Mouse (Mus musculus) forebrain, embryonic 11.5 days (tissue): ENCODE results near the gene Prkch. TPM values are rescaled to one million over a fixed set of nuclear protein-coding genes. Genes with fewer than 3 reads are reported as not detected.

Experiments used
- ATAC-seq: fragments of 200-750 bp; cut with Nextera tagmentation; replicated peaks from 2 replicates; pipeline ENCODE4 v1.8.0; 2017; ENCODE audit warnings: moderate TSS enrichment; ENCODE audit not compliant: low FRiP score
- DNase-seq: peaks from one replicate; pipeline ENCODE4 v3.0.0-alpha.2; 2017; ENCODE audit warnings: low spot score
- H3K27ac ChIP-seq: fragments of 300-500 bp; sonication (generic); 2 replicates; pipeline ENCODE4 v1.5.1; 2014; ENCODE audit warnings: low read depth, low read length
- H3K27me3 ChIP-seq: fragments of 300-500 bp; sonication (generic); 2 replicates; pipeline ENCODE4 v1.6.1; 2014; ENCODE audit warnings: mild to moderate bottlenecking, low read length, mixed read lengths; ENCODE audit not compliant: control insufficient read depth, insufficient read depth
- H3K36me3 ChIP-seq: fragments of 300-500 bp; sonication (generic); 2 replicates; pipeline ENCODE4 v1.6.1; 2014; ENCODE audit warnings: mild to moderate bottlenecking, low read length, moderate library complexity, mixed read lengths; ENCODE audit not compliant: control insufficient read depth, insufficient read depth
- H3K4me1 ChIP-seq: fragments of 300-500 bp; sonication (generic); replicated peaks from 2 replicates; pipeline ENCODE4 v1.6.1; 2014; ENCODE audit warnings: low read length, mixed read lengths; ENCODE audit not compliant: control insufficient read depth, insufficient read depth
- H3K4me2 ChIP-seq: fragments of 300-500 bp; sonication (generic); 2 replicates; pipeline ENCODE4 v1.6.1; 2014; ENCODE audit warnings: low read depth, mild to moderate bottlenecking, low read length, moderate library complexity, mixed read lengths; ENCODE audit not compliant: severe bottlenecking
- H3K4me3 ChIP-seq: fragments of 300-500 bp; sonication (generic); 2 replicates; pipeline ENCODE4 v1.5.1; 2014; ENCODE audit warnings: low read depth, low read length
- H3K9ac ChIP-seq: fragments of 300-500 bp; sonication (generic); 2 replicates; pipeline ENCODE4 v1.6.1; 2014; ENCODE audit warnings: low read length
- H3K9me3 ChIP-seq: fragments of 300-500 bp; sonication (generic); 2 replicates; pipeline ENCODE4 v1.6.1; 2016; ENCODE audit warnings: low read length, mixed read lengths; ENCODE audit not compliant: control insufficient read depth
- WGBS: fragments of 180-500 bp; shearing (Covaris S2); extraction: QIAGEN DNeasy Blood & Tissue Kit; methylation state at CpG from one replicate; pipeline ENCODE4 v1.1.7; 2014; 5-methylcytosine and 5-hydroxymethylcytosine counted together
- polyA plus RNA-seq: library from polyadenylated mRNA; unstranded; fragments of >200 nt; fragmentation: Nextera tagmentation; extraction: Ambion mirVana; gene quantifications from 2 replicates; pipeline ENCODE4 v1.2.1, GENCODE M21; 2014

Gene Prkch
- polyA plus RNA-seq, 1 experiment from 2014 or later: 5.6 TPM

DNA sequence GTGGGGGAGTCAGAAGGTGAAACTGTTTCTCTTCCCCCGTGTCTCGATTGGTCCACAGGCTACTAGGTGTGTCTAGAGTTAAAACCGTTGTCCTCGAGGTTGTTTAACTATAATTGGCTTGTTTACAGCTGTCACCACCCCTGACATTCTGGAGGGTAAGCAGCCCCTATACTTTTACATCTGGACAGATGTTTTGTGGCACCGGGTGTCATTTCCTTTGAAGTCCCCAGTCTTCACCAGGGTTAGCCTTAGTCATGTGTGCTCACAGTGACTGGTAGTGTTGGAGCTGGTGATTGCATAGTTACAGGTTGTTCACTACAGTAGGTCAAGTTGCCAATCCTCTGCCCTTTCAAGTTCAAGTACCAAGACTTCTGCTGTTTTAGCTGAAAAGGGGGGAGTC is 126.2 kb downstream of the Prkch start:
- Histone ChIP-seq H3K4me1 (no peaks in the 10 kb centered on the region), H3K4me3 (no peak overlapping the region), H3K9ac (no peak overlapping the region), H3K4me2 (no peak overlapping the region), H3K9me3 (no peaks in the 10 kb centered on the region), H3K27ac (no peak overlapping the region), H3K27me3 (no peaks in the 10 kb centered on the region), H3K36me3 (no peaks in the 10 kb centered on the region)
- DNase-seq: no peak
- WGBS: 86% methylated on average over 5 of the region's 5 CpGs
- no peak for ATAC-seq

GRCm38 (mm10) chr12:73712122-73712521 is 127.5 kb downstream of the Prkch start:
- no peaks in the 10 kb centered on the region for H3K9me3 ChIP-seq
- no peaks in the 10 kb centered on the region for H3K4me1 ChIP-seq
- ATAC-seq: no peak
- no peaks in the 10 kb centered on the region for H3K27me3 ChIP-seq
- H3K36me3 ChIP-seq: no peaks in the 10 kb centered on the region
- 48% methylated on average over 6 of the region's 6 CpGs for WGBS
- H3K9ac ChIP-seq: no peak overlapping the region
- no peak overlapping the region for H3K27ac ChIP-seq
- DNase-seq: no peak
- H3K4me2 ChIP-seq: no peak overlapping the region
- H3K4me3 ChIP-seq: no peak overlapping the region

GRCm38 (mm10) chr12:73714589-73714988 is 130.0 kb downstream of the Prkch start:
- Histone ChIP-seq H3K27me3 (no peaks in the 10 kb centered on the region), H3K4me2 (no peak overlapping the region), H3K36me3 (no peaks in the 10 kb centered on the region), H3K4me1 (no peaks in the 10 kb centered on the region), H3K27ac (no peak overlapping the region), H3K4me3 (no peak overlapping the region), H3K9ac (no peak overlapping the region), H3K9me3 (no peaks in the 10 kb centered on the region)
- no peak for ATAC-seq
- 94% methylated on average over 5 of the region's 5 CpGs for WGBS
- no peak for DNase-seq

- H3K27me3 ChIP-seq: no peaks in the 10 kb centered on the region
- no peak overlapping the region for H3K9ac ChIP-seq
- WGBS: 94% methylated on average over 2 of the region's 2 CpGs
- ATAC-seq (no peak), DNase-seq (no peak)
- no peak overlapping the region for H3K4me2 ChIP-seq
- H3K36me3 ChIP-seq: no peaks in the 10 kb centered on the region
- H3K4me3 ChIP-seq: no peak overlapping the region
- H3K9me3 ChIP-seq: no peaks in the 10 kb centered on the region
- H3K4me1 ChIP-seq: no peaks in the 10 kb centered on the region
- no peak overlapping the region for H3K27ac ChIP-seq
Observed at GRCm38 (mm10) chr12:73715331-73715730, 130.7 kb downstream of the Prkch start.

DNA sequence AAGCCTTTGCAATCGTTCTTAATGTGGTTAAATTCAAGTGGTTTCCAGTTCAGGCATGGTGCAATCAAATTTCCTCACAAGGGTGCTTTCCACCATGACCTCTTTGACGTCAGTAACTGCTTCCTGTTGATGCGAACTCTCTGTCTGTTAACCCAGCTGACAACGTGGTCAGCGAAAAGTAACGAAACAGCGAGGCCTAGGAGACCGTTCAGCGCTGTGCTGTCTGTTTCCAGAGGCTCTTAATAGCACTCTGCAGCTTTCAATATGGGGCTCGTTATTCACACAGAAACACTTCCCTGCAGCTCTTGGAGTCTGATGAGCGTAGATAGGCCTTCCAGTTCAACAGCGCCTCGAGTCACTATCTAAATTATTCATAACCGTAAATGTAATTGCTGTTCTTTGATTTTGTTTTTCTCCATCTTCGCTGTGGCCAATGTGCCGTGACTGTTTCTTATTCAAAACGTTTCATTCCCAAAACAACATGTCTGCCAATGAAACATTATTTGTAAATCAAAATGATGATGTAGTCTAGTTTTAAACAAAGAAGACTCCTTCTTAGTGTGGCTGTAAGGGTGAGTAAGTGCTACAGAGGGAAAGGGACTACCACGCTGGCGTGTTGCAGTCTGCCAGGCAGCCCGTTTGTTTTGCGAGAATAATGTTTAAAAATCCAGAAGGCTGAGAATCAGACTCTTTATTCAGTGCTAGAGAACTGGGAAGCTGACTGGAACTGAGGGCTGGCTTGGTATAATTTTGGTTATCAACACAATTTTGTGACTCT is 131.5 kb downstream of the Prkch start:
- no peaks in the 10 kb centered on the region for H3K9me3 ChIP-seq
- H3K27ac ChIP-seq: no peak overlapping the region
- no peaks in the 10 kb centered on the region for H3K4me1 ChIP-seq
- WGBS: 80% methylated on average over 21 of the region's 21 CpGs
- H3K4me3 ChIP-seq: no peak overlapping the region
- no peaks in the 10 kb centered on the region for H3K36me3 ChIP-seq
- H3K4me2 ChIP-seq: no peak overlapping the region
- H3K9ac ChIP-seq: no peak overlapping the region
- H3K27me3 ChIP-seq: no peaks in the 10 kb centered on the region
- DNase-seq: no peak
- ATAC-seq: no peak

DNA sequence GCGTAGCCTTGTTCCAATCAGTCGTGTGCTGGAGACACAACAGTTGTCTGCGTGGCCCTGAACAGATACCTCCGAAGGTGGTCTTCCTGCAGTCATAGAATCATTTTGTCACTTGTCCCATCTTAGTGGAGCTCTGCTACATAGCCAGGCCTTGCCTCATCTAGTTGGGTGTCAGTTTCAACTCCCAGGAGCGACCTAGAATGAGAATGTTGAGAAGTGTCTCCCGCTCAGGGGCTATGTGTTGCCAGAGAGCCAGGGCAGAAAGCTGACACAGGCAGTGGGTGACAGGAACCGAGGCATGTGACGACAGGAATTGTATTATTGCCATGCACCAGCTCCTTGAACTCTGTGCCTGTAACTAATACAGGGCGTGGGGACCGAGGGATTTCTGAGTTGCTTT is 133.4 kb downstream of the Prkch start:
- Histone ChIP-seq H3K4me3 (no peak overlapping the region), H3K4me1 (no peaks in the 10 kb centered on the region), H3K9me3 (no peaks in the 10 kb centered on the region), H3K9ac (no peak overlapping the region), H3K36me3 (no peaks in the 10 kb centered on the region), H3K27me3 (no peaks in the 10 kb centered on the region), H3K4me2 (no peak overlapping the region), H3K27ac (no peak overlapping the region)
- ATAC-seq (no peak), DNase-seq (no peak)
- 89% methylated on average over 10 of the region's 10 CpGs for WGBS

GRCm38 (mm10) chr12:73719816-73720215 is 135.2 kb downstream of the Prkch start:
- Histone ChIP-seq H3K9ac (no peak overlapping the region), H3K27ac (no peak overlapping the region), H3K36me3 (no peaks in the 10 kb centered on the region), H3K4me2 (no peak overlapping the region), H3K4me1 (no peaks in the 10 kb centered on the region), H3K9me3 (no peaks in the 10 kb centered on the region), H3K27me3 (no peaks in the 10 kb centered on the region), H3K4me3 (no peak overlapping the region)
- DNase-seq (no peak), ATAC-seq (no peak)

DNA sequence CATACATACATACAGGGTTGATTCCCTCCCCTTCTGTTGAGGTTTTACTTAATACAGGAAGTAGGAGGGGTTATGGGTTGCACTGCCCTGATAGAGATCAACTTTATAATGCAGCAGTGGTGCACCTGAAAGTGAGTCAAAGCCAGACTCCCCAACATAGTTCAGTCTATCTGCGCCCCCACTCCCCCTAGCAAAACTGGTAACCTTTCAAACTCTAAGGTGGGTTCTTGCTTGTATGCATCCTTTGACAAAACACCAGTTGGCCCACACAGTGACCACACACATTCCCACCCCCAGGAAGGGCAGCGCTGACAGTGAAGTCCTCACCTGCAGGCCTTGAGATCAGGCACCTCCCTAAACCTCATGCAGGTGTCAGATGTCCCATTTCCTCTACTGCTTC is 135.9 kb downstream of the Prkch start:
- DNase-seq (no peak), ATAC-seq (no peak)
- H3K4me3 ChIP-seq: no peak overlapping the region
- no peaks in the 10 kb centered on the region for H3K36me3 ChIP-seq
- H3K27me3 ChIP-seq: no peaks in the 10 kb centered on the region
- H3K4me1 ChIP-seq: no peaks in the 10 kb centered on the region
- H3K9me3 ChIP-seq: no peaks in the 10 kb centered on the region
- no peak overlapping the region for H3K27ac ChIP-seq
- WGBS: 90% methylated on average over 2 of the region's 2 CpGs
- no peak overlapping the region for H3K4me2 ChIP-seq
- H3K9ac ChIP-seq: no peak overlapping the region

- DNase-seq (no peak), ATAC-seq (no peak)
- Histone ChIP-seq H3K9me3 (no peaks in the 10 kb centered on the region), H3K4me2 (no peak overlapping the region), H3K4me3 (no peak overlapping the region), H3K9ac (no peak overlapping the region), H3K27ac (no peak overlapping the region), H3K27me3 (no peaks in the 10 kb centered on the region), H3K36me3 (no peaks in the 10 kb centered on the region), H3K4me1 (no peaks in the 10 kb centered on the region)
- 72% methylated on average over 3 of the region's 3 CpGs for WGBS
Observed at GRCm38 (mm10) chr12:73722060-73722459, 137.5 kb downstream of the Prkch start.
